Mouse (Mus musculus): ENCODE measurements around the gene Pitx2. TPM values are rescaled to one million over a fixed set of nuclear protein-coding genes. Genes with fewer than 3 reads are reported as not detected.

Gene Pitx2
- polyA plus RNA-seq (2015; fragmentation: Nextera tagmentation; extraction: Ambion mirVana) = 0.16 and 0.51 TPM in 2 replicates

DNA sequence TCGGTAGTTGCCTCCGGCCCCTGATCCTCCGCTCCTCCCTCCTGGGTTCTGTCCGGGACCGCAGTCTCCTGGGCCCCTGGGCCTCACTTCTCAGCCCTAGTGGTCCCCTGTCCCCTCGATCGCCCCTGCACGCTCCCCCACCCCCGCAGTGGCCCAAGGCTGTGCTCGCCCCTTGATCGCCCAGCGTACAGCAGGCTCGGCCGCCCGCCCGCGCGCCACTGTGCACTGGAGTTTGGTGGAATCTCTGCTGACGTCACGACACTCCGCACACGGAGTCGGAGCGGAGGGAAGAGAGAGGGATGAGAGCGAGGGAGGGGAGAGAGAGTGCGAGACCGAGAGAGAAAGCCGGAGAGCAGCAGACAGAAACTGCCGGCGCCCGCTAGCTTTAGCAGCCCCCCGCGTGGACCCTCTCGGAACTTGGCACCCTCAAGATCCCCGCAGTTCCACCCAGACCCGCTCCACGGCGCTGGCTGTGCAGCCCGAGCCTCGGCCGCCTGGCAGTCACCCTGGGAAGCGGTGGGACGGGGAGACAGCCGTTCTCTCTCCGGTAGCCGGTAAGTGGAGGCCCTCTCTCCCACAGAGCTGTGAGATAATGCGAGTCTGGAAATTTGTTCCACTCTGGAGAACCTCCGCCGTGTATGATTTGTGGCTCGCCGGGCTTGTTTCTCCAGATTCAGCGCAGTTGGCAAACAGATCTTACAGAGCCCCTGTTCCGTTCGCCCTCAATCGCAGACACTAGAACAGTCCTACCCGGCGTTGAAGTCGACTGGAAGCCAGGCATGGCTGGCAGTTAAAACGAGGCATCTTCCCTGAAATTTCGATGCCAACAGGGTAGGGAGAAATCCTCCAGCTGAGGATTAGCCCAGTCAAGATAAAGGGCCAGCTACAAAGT lies at the start of gene Pitx2:
Gene Pitx2 (plus strand): TSS at position 270 of the 892 bp plus-strand sequence.

Other genes with a start within 250 kb of the Pitx2 start
- gene Enpep, start 132.8 kb downstream of the Pitx2 start, polyA plus RNA-seq (2015; fragmentation: Nextera tagmentation; extraction: Ambion mirVana) = 0.61 and 0.95 TPM in 2 replicates